Mouse (Mus musculus) midbrain, embryonic 14.5 days (tissue): ENCODE measurements around the gene Tmem54. TPM values are rescaled to one million over a fixed set of nuclear protein-coding genes. Genes with fewer than 3 reads are reported as not detected.

ENCODE experiments used
- ATAC-seq: fragments of 200-750 bp; cut with Nextera tagmentation; 2 replicates; pipeline ENCODE4 v1.8.0; 2017; ENCODE audit warnings: moderate number of reproducible peaks, moderate library complexity; ENCODE audit not compliant: low FRiP score, low TSS enrichment
- DNase-seq: peaks from one replicate; pipeline ENCODE4 v3.0.0-alpha.2; 2015
- H3K27ac ChIP-seq: fragments of 300-500 bp; sonication (generic); replicated peaks from 2 replicates; pipeline ENCODE4 v1.5.1; 2014; ENCODE audit warnings: mild to moderate bottlenecking, low read depth, low read length, moderate library complexity
- H3K27me3 ChIP-seq: fragments of 300-500 bp; sonication (generic); 2 replicates; pipeline ENCODE4 v1.6.1; 2014; ENCODE audit warnings: low read length, control low read depth, mixed read lengths; ENCODE audit not compliant: control insufficient read depth, insufficient read depth
- H3K36me3 ChIP-seq: fragments of 300-500 bp; sonication (generic); 2 replicates; pipeline ENCODE4 v1.6.1; 2014; ENCODE audit warnings: low read length, control low read depth; ENCODE audit not compliant: control insufficient read depth, insufficient read depth
- H3K4me1 ChIP-seq: fragments of 300-500 bp; sonication (generic); 2 replicates; pipeline ENCODE4 v1.6.1; 2014; ENCODE audit warnings: mild to moderate bottlenecking, antibody characterized with exemption, low read length, control low read depth; ENCODE audit not compliant: control insufficient read depth, insufficient read depth
- H3K4me2 ChIP-seq: fragments of 300-500 bp; sonication (generic); 2 replicates; pipeline ENCODE4 v1.6.1; 2014; ENCODE audit warnings: mild to moderate bottlenecking, low read length, moderate library complexity
- H3K4me3 ChIP-seq: fragments of 300-500 bp; sonication (generic); replicated peaks from 2 replicates; pipeline ENCODE4 v1.5.1; 2014; ENCODE audit warnings: low read depth, low read length
- H3K9ac ChIP-seq: fragments of 300-500 bp; sonication (generic); replicated peaks from 2 replicates; pipeline ENCODE4 v1.6.1; 2014; ENCODE audit warnings: mild to moderate bottlenecking, low read length, moderate library complexity
- H3K9me3 ChIP-seq: fragments of 300-500 bp; sonication (generic); 2 replicates; pipeline ENCODE4 v1.6.1; 2016; ENCODE audit warnings: low read length, control low read depth, mixed read lengths; ENCODE audit not compliant: control insufficient read depth
- WGBS: fragments of 180-500 bp; shearing (Covaris S2); extraction: QIAGEN DNeasy Blood & Tissue Kit; methylation state at CpG from one replicate; pipeline ENCODE4 v1.1.7; 2014; 5-methylcytosine and 5-hydroxymethylcytosine counted together
- polyA plus RNA-seq: library from polyadenylated mRNA; unstranded; fragments of >200 nt; fragmentation: Nextera tagmentation; extraction: Ambion mirVana; gene quantifications from 2 replicates; pipeline ENCODE4 v1.2.1, GENCODE M21; 2014

The Tmem54 gene
- polyA plus RNA-seq, 1 experiment from 2014 or later: not detected

DNA sequence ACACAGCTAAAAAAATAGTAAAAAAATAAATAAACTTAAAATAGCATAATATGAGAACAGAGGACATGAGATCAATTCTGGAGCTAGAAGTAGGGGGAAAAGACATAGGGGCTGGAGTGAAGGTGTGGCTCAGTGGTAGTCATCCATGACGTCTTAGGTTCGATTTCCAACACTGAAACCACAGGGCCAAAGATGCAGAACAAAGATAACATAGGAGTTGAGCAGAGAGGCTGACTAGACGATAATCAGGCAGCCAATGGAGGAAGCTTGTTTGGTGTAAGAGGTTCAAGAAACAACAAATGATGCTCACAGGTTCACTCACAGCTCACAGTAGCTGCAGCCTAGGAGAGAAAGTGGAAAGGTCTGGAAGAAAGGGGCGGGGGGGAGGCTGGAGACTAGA is 35.5 kb downstream of the Tmem54 start:
- DNase-seq (no peak), ATAC-seq (no peak)
- H3K4me3 ChIP-seq: no peak overlapping the region

DNA sequence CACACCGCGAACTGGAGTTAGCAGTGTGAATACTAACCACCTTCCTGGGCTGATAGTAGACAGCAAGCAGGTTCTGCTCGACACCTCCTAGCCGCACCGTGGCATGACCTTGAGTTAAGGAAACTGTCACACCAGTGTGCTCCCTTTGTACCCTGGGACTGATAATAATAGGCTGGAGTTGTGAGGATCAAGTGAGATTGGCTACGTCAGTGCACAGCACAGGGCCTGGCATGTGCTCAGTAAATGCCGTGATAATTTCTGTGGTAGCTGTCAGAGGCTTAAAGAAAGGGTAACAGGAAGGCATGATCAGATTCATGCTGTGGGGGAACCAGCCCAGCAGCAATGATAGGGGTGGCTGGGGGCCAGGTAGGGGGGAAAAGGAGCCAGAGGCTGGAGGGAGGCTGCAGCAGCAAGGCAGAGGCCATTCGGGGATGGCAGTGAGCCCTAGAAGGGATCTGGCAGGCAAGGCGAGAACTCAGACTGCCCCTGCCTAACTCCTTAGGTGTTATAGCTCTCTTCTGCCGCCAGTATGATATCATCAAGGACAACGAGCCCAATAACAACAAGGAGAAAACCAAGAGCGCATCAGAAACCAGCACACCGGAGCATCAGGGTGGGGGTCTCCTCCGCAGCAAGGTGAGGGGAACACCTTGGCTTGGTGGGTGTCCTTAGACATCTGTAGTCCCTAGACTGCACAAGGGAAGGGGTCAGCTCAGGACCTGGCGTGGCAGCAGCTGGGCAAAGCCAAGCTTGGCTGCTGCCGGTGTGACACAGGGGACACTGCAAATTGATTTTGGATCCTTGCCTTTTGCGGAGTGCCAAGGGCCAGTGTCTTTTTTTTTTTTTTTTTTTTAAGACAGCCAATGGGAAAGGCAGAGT is 36.5 kb downstream of the Tmem54 start:
- no peak for ATAC-seq
- Histone ChIP-seq H3K9me3 (no peaks in the 10 kb centered on the region), H3K4me3 (no peak overlapping the region), H3K4me2 (no peak overlapping the region), H3K27ac (0 out of 2 replicates have a peak overlapping the region, but pooled peaks have one; percentile 32), H3K36me3 (0 out of 2 replicates have a peak, but pooled peaks cover 4% of the 10 kb centered on the region), H3K4me1 (peaks cover 22% of the 10 kb centered on the region), H3K27me3 (peaks cover 17% of the 10 kb centered on the region), H3K9ac (no peak overlapping the region)
- peak; percentile 7 for DNase-seq
- WGBS: 74% methylated on average over 17 of the region's 17 CpGs

More for the DNA sequence above, 35.5 kb downstream of the Tmem54 start:
- Histone ChIP-seq H3K4me1 (peaks cover 22% of the 10 kb centered on the region), H3K27me3 (peaks cover 20% of the 10 kb centered on the region), H3K4me2 (no peak overlapping the region), H3K36me3 (0 out of 2 replicates have a peak, but pooled peaks cover 4% of the 10 kb centered on the region), H3K9ac (no peak overlapping the region), H3K27ac (no peak overlapping the region), H3K9me3 (no peaks in the 10 kb centered on the region)
- WGBS: 84% methylated on average over 4 of the region's 4 CpGs

DNA sequence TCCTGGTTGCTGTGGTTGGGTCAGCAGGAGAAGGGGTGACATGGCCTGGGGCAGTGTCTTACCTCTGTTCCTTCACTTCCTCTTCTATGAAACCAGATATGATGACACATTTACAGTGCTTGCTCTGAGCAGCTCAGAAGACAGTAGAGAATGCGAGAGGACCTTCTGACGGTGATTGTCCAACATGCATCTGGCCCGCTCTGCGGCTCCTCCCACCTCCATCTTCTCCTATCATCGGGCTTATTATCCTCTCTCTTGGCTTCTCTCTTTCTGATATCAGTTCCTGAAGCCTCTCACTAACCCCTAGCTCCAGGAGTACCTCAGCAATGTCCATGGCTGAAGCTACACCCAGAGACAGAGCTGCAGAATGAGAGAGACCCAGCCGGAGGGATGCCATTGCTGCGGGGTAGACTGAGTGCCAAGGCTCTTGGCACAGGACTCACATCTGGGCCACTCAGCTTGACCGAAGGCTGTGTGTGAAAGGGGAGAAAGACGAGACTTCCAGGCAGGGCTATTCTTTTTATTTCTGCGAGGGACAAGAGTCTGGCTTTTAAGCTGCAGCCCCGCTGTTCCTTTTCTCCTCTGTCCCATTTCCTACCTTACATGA is 37.2 kb downstream of the Tmem54 start:
- ATAC-seq (no peak), DNase-seq (no peak)
- Histone ChIP-seq H3K4me3 (no peak overlapping the region), H3K4me2 (no peak overlapping the region), H3K9me3 (no peaks in the 10 kb centered on the region), H3K27me3 (peaks cover 11% of the 10 kb centered on the region; the same call in 1 of the 2 replicates), H3K36me3 (peaks cover 5% of the 10 kb centered on the region; the same call in 1 of the 2 replicates), H3K27ac (no peak overlapping the region), H3K9ac (no peak overlapping the region), H3K4me1 (peaks cover 17% of the 10 kb centered on the region)
- WGBS: 82% methylated on average over 11 of the region's 11 CpGs

DNA sequence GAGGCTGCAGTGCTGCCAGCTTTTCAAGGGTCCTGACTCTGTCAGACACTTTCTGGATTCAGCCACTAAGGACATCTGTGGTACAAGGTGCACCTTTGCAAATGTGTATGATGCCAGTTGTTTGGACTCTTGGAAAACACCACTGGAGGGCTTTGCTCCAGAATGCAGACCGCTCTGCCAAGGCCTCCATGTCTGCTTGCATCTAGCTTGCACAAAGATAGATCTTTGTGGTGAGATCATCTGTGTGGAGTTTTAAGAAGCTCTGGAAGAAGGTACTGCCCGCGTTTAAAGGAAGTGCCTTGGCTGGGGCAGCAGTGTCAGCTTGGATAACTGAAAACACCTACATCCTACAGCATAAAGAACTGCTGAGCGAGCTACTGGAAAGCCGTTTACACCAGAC is 38.2 kb downstream of the Tmem54 start:
- WGBS: 91% methylated on average over 5 of the region's 5 CpGs
- ATAC-seq: no peak
- no peak overlapping the region for H3K4me2 ChIP-seq

DNA sequence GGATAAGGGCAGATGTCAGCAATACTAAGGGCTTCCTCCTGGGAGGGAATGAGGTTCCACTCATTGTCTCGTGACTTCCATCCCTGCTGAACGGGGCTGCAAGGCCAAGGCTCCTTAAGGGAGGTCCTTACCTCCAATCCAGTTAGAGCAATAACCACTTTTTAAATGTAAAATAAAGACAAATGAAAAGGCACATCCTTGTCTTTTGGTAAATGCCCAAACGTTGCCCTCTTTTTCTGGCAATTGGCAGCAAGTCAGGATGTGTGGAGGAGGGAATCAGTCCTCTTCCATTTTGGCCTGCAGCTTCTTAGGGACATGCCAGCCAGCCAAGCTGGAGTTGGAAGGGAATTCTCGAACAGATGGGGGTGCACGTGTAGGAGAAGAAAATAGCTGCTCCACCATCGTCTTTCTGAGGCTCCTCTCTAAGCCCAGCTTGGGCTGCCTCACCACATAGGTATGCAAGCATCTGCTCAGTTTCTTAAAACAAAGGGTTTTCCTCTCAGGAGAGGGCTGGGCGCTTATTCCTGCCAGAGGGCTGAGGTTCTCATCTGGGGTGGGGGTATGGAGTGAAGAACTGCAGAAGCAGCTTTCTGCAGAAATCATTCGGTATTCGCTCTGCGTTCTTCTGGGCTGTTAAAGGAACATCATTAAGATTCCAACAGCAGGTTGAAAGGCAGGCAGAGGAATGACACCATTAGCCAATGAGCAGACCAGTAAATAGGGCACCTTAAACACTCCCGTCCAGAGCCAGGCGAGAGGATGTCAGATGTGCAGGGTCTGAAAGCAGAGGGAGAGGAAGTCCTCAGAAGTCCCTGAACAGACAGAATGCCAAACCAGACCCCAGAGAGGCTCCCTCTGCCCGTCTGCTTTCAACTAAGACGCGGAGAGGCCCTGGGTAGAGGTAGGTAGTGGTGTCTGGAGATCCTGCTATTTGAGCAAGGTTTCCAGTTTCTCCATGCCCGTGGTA is 39.3 kb downstream of the Tmem54 start:
- peaks cover 20% of the 10 kb centered on the region for H3K4me1 ChIP-seq
- no peak overlapping the region for H3K4me3 ChIP-seq
- ATAC-seq (no peak), DNase-seq (peak; percentile 59)
- H3K27me3 ChIP-seq: no peaks in the 10 kb centered on the region
- no peaks in the 10 kb centered on the region for H3K9me3 ChIP-seq
- H3K27ac ChIP-seq: peak overlapping the region; percentile 70
- no peak overlapping the region for H3K4me2 ChIP-seq
- 52% methylated on average over 16 of the region's 16 CpGs for WGBS
- peaks cover 11% of the 10 kb centered on the region; the same call in 1 of the 2 replicates for H3K36me3 ChIP-seq
- H3K9ac ChIP-seq: no peak overlapping the region

More for the DNA sequence above, 38.2 kb downstream of the Tmem54 start:
- H3K4me1 ChIP-seq: peaks cover 18% of the 10 kb centered on the region
- H3K9ac ChIP-seq: no peak overlapping the region
- peak overlapping the region; percentile 70; the same call in 1 of the 2 replicates for H3K27ac ChIP-seq
- H3K36me3 ChIP-seq: peaks cover 7% of the 10 kb centered on the region; the same call in 1 of the 2 replicates
- no peaks in the 10 kb centered on the region for H3K9me3 ChIP-seq
- 0 out of 2 replicates have a peak, but pooled peaks cover 2% of the 10 kb centered on the region for H3K27me3 ChIP-seq
- DNase-seq: no peak
- H3K4me3 ChIP-seq: no peak overlapping the region

DNA sequence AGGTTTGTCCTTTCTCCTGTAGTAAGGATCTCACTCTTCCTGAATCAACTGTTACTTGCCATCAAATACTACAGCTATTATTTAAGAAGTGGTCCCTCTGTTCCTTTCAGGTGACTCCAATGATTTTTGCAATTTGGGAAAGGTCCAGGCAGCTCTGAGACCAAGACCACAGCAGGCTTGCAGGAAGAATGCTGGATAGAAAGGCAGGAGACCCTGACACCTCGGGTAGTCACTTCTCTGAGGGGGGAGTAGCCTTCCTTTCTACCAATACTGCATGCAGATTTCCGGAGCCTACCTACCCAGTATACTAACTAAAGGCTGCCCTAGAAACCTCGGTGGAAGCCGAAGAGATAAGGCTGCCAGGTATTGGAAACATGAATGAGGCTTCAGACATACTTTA is 40.1 kb downstream of the Tmem54 start:
- peaks cover 16% of the 10 kb centered on the region for H3K36me3 ChIP-seq
- H3K4me1 ChIP-seq: peaks cover 17% of the 10 kb centered on the region
- no peak for ATAC-seq
- no peak overlapping the region for H3K9ac ChIP-seq
- no peak overlapping the region for H3K4me2 ChIP-seq
- no peaks in the 10 kb centered on the region for H3K9me3 ChIP-seq
- WGBS: 81% methylated on average over 4 of the region's 4 CpGs
- no peak for DNase-seq
- peak overlapping the region; percentile 70 for H3K27ac ChIP-seq
- H3K27me3 ChIP-seq: no peaks in the 10 kb centered on the region
- no peak overlapping the region for H3K4me3 ChIP-seq

DNA sequence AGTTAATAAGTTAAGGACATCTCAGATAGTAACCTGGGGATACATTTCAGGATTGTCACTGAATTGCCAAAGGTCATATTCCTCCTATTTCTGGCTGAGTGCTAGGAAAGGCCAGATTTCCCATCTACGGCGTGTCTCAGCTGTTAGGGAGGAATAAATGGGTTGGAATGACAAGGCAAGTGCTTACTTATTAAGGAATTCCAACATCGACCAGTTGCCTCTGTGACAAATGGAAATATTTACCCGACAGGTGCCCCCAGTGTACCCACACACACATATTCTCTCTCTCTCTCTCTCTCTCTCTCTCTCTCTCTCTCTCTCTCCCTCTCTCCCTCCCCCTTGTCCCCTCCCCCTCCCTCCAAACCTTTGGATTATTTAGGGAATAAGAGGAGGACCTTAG is 40.6 kb downstream of the Tmem54 start:
- H3K27ac ChIP-seq: no peak overlapping the region
- no peaks in the 10 kb centered on the region for H3K27me3 ChIP-seq
- H3K36me3 ChIP-seq: peaks cover 21% of the 10 kb centered on the region
- peaks cover 17% of the 10 kb centered on the region for H3K4me1 ChIP-seq
- no peak overlapping the region for H3K9ac ChIP-seq
- ATAC-seq (no peak), DNase-seq (no peak)
- no peaks in the 10 kb centered on the region for H3K9me3 ChIP-seq
- H3K4me3 ChIP-seq: no peak overlapping the region
- whole genome bisulfite sequencing: 82% methylated on average over 4 of the region's 4 CpGs
- H3K4me2 ChIP-seq: no peak overlapping the region

DNA sequence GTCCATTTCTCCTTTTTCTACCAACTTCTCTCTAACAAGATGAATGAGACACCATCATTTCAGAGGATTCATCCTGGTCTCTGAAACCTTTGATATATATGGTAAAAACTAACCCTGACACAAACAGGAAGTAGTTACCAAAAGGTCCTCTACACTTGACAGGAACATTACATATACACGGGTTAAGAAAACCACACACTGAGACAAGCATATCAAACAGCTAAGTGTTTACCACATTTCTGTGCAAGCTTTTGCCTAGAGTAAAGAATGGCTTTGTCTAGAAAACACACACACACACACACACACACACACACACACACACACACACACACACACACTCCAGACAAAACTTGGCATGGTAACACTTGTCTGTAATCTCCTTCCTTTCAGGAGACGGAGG is 41.0 kb downstream of the Tmem54 start:
- Histone ChIP-seq H3K27me3 (no peaks in the 10 kb centered on the region), H3K36me3 (peaks cover 26% of the 10 kb centered on the region), H3K4me3 (no peak overlapping the region), H3K4me2 (no peak overlapping the region), H3K9me3 (no peaks in the 10 kb centered on the region), H3K4me1 (peaks cover 16% of the 10 kb centered on the region), H3K27ac (no peak overlapping the region), H3K9ac (no peak overlapping the region)
- DNase-seq (no peak), ATAC-seq (no peak)
- WGBS: 68% methylated on average over 2 of the region's 2 CpGs
